Mouse (Mus musculus) thymus, postnatal 10 days (tissue): ENCODE data around the gene P2rx4.

Source experiments
- DNase-seq, 2 experiments: peaks; one replicate each; pipeline ENCODE4 v3.0.0; 2021; ENCODE audit warnings: low spot score in 2 of 2

P2rx4 gene

GRCm38 (mm10) chr5:122756144-122756543 lies 48.8 kb downstream of the P2rx4 start:
- DNase-seq, result no peak

DNA sequence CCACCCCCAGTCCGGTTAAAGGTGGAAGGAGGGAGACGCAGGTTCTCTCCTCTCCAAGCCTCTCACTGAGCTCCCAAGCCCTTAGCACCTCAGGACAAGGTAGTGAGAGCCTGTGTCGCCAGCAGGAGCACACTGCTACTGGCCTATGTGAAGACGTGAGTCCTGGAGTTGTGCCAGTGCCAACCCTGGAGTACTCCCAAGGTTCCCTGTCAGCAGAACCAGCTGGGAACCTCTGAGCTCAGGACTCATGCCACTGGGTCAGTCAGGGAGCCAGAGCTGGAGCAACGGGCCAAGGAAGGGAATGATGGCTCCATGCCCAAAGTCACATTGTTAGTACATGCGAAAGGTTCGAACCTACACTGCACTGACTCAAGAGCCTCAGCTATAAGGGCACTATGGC lies 49.3 kb downstream of the P2rx4 start:
- no peak for DNase-seq

DNA sequence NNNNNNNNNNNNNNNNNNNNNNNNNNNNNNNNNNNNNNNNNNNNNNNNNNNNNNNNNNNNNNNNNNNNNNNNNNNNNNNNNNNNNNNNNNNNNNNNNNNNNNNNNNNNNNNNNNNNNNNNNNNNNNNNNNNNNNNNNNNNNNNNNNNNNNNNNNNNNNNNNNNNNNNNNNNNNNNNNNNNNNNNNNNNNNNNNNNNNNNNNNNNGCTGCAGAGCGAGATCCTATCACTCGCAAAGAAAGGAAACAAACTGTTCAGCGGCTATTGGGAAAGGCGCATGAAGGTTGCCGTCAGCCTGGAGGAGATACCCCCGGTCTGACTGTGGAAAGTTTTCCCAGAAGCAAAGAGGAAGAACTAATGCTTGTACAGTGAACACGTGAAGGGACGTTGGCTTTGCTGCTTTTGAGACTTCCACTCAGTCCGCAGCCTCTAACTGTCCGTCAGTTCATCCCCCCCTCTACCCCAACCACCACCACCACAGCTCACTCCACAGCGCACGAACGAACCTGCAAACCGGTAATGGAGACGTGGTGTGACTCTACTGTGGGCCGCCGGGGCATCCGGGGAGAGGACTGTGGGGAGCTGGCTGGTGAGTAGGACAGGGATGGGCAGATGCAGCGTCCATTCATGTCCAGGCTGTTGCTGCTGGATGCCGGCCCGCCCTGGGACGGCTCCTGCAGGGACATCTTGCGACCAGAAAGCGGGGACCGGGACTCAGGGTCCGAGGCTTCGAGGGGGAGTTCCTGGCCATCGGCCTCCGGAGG lies 56.1 kb downstream of the P2rx4 start:
- DNase-seq, result no peak

DNA sequence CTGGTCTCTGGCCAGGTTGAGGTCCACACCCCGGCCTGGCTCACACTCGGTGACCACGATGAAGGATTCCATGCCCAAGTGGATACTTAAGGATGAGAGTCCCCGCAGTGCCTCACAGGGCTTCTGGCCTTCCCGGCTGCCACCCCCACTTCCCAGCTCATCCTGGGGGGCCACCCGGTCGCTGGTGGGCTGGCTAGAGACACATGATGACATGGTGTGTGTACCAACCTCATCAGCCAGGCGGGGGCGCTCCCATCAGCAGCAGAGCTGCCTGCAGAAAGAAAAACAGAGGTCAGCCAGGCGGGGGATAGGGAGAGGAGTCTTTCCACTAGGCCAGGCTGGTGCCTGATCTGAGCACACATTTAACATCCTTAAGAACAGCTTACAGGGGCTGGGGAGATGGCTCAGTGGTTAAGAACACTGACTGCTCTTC lies 56.7 kb downstream of the P2rx4 start:
- DNase-seq, result no peak

DNA sequence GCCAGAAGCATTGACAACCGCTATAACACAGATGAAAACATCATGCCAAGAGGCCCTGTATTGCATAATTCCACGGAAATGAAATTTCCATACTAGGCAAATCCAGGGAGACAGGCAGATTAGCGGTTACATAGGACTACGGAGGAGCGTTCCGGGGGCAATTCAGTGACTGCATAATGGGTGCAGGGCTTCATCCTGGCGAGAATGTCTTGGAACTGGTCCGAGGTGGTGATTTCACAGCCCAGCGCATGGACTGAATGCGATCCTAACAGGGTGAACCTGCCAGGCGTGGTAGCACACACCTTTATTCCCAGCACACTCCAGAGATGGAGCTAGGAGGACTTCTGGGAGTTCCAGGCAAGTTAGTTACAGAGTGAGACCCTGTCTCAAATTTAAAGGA lies 59.9 kb downstream of the P2rx4 start:
- no peak for DNase-seq

GRCm38 (mm10) chr5:122769101-122769568 lies 61.8 kb downstream of the P2rx4 start:
- DNase-seq, result no peak

DNA sequence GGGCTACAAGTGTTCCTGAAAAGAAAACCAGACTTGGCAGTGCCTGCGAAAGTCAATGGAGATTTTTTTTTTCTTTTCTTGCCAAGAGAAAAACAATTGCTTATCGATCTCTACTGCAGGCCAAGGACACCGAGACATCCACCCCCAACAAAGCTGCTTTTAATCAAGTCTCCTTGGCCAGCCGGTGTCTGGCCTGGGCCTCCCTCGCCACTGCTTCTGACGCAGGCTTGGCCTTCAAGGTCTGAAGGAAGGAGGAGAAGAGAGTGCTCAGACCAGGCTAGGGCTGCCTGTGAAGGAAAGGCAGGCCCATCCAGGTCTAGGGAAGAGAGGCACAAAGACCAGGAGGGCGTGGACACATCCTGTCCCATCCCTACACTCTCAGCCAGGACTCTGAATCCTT lies 63.0 kb downstream of the P2rx4 start:
- no peak for DNase-seq

DNA sequence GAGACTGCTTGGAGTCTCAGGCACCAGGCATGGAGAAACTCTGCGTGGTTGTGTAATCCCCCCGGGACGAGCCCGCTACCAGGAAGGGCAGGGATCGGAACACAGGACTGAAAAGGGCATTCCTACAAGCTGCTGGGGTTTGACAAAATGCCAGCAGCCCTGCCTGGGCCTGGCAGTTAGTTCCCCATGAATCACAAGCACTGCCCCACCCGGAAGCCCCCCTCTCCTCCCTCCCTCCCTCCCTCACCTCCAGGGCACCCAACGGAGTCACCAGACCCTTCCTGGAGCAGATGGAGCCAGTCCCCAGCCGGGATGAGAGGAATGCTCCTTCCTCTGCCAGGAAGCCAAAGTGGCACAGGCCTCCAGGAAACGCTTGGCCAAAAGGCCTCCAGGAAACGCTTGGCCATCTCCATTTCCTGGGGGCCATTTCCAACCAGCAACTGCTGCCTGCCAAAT lies 63.5 kb downstream of the P2rx4 start:
- no peak for DNase-seq

DNA sequence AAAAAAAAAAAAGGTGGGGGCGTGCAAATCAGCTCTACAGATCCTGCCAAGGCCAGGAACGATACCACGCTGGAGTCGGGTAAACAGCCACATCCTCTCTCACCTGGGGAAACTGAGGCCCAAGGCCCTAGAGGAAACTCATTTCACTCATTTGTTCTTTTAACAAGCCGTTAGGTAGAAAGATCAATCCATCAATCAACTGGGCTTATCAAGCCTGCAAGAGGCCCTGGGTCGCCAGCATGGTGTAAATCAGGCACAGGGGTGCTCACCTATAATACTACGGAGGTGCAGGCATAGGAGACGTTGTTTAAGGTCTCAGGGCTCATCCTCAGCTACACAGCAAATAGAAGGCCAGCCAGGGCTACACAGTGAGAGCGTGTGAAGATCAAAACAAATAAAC lies 64.1 kb downstream of the P2rx4 start:
- no peak for DNase-seq

GRCm38 (mm10) chr5:122773756-122774155 lies 66.4 kb downstream of the P2rx4 start:
- no peak for DNase-seq

GRCm38 (mm10) chr5:122774743-122775611 lies 67.6 kb downstream of the P2rx4 start:
- no peak for DNase-seq

DNA sequence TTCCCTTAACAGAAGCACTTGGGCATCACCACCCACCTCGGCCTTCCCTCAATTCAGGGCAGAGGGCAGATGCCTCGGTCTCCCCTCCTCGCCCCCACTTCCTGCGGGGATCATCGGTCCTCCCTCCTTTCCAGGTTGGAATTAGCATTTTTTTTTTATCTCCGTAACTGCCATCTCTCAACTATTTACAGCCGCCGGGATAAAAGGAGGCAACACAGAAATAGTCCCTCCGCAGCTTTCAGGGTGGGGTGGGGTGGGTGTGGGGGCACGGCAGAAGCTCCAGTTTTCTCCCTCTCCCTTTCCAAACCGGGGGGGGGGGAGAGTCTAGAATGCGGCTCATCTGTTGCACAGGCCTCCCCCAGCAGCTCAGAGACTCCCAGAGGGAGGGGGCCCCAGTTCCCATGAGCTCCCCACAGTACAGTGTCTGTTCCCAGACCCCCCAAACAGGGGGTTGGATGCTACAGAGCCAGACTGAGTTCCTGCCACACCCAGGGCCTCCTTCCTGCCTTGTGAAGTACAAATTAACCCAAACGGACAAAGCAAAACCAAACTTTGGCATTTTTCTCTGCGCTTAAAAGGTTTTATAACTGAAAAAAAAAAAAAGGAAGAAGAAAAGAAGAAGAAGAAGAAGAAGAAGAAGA lies 68.4 kb downstream of the P2rx4 start:
- no peak for DNase-seq

DNA sequence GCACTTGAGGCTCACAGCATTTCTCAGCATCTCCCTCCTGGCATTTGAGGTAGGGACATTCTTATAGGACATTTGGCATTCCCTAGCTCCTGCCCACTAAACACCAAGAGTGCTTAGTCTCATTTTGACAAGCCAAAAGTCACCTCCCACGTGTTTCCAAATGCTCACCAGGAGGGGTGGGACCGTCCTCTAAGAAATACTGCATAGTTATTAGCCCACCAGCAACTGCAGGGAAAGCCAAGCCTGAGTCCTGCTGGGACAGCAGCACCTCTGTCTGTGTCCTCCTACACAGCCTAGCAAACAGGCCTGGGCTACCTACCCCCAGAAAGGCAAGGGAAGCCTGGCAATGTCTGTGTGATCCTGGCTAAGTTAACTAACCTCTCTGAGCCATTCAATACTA lies 70.0 kb downstream of the P2rx4 start:
- no peak for DNase-seq

GRCm38 (mm10) chr5:122778231-122779226 lies 71.2 kb downstream of the P2rx4 start:
- DNase-seq, result peak; percentile 30 to 35
